Mouse (Mus musculus): Measurements from ENCODE around the gene Fgf13. TPM values are rescaled to one million over a fixed set of nuclear protein-coding genes. Genes with fewer than 3 reads are reported as not detected.

Gene Fgf13
- 1.7 and 2.2 TPM in 2 replicates for polyA plus RNA-seq (2012; rRNA removed)

GRCm38 (mm10) chrX:59567695-59568431 lies at the start of gene Fgf13:
Fgf13 (minus strand) TSS chrX:59568071.
- DNase-seq (ENCODE audit: low spot score): no peak

GRCm38 (mm10) chrX:59606535-59606934 lies 38.7 kb upstream of the Fgf13 start:
- DNase-seq (ENCODE audit: low spot score): no peak

- DNase-seq (ENCODE audit: low spot score): no peak
Observed at GRCm38 (mm10) chrX:59589050-59589449, 21.2 kb upstream of the Fgf13 start.

- no peak for DNase-seq (ENCODE audit: low spot score)
Observed at GRCm38 (mm10) chrX:59585508-59586186, 17.8 kb upstream of the Fgf13 start.

- DNase-seq (ENCODE audit: low spot score): no peak
Observed at GRCm38 (mm10) chrX:59584034-59584433, 16.2 kb upstream of the Fgf13 start.

GRCm38 (mm10) chrX:59566826-59567694 lies 811 bp downstream of the Fgf13 start:
- no peak for DNase-seq (ENCODE audit: low spot score)

- DNase-seq (ENCODE audit: low spot score): no peak
Observed at GRCm38 (mm10) chrX:59566017-59566679, 1.7 kb downstream of the Fgf13 start.

GRCm38 (mm10) chrX:59547931-59548330 lies 19.9 kb downstream of the Fgf13 start:
- DNase-seq (ENCODE audit: low spot score): no peak

GRCm38 (mm10) chrX:59508273-59508672 lies 59.6 kb downstream of the Fgf13 start:
- no peak for DNase-seq (ENCODE audit: low spot score)

- DNase-seq (ENCODE audit: low spot score): no peak
Observed at GRCm38 (mm10) chrX:59493388-59493787, 74.5 kb downstream of the Fgf13 start.

GRCm38 (mm10) chrX:59485426-59485825 lies 82.4 kb downstream of the Fgf13 start:
- DNase-seq (ENCODE audit: low spot score): no peak

- no peak for DNase-seq (ENCODE audit: low spot score)
Observed at GRCm38 (mm10) chrX:59402596-59403285, 165.1 kb downstream of the Fgf13 start.

- no peak for DNase-seq (ENCODE audit: low spot score)
Observed at GRCm38 (mm10) chrX:59290916-59291411, 276.9 kb downstream of the Fgf13 start.

GRCm38 (mm10) chrX:59251576-59251975 lies 316.3 kb downstream of the Fgf13 start:
- DNase-seq (ENCODE audit: low spot score): no peak

GRCm38 (mm10) chrX:59243752-59244151 lies 324.1 kb downstream of the Fgf13 start:
- no peak for DNase-seq (ENCODE audit: low spot score)

GRCm38 (mm10) chrX:59243176-59243575 lies 324.7 kb downstream of the Fgf13 start:
- DNase-seq (ENCODE audit: low spot score): no peak

- no peak for DNase-seq (ENCODE audit: low spot score)
Observed at GRCm38 (mm10) chrX:59241460-59241747, 326.5 kb downstream of the Fgf13 start.

GRCm38 (mm10) chrX:59240683-59241459 lies 327.0 kb downstream of the Fgf13 start:
- DNase-seq (ENCODE audit: low spot score): no peak

GRCm38 (mm10) chrX:59220675-59221074 lies 347.2 kb downstream of the Fgf13 start:
- DNase-seq (ENCODE audit: low spot score): no peak

GRCm38 (mm10) chrX:59201146-59201545 lies 366.7 kb downstream of the Fgf13 start:
- no peak for DNase-seq (ENCODE audit: low spot score)

All from urinary bladder, adult 2 months (tissue).